Mouse (Mus musculus) left cerebral cortex, postnatal 25 days (tissue): ENCODE data around the gene Cdh18. TPM values are rescaled to one million over a fixed set of nuclear protein-coding genes. Genes with fewer than 3 reads are reported as not detected.
A peak's percentile ranks its signal among the peaks of the same experiment; 100 is the strongest.

Experiments used
- DNase-seq, 2 experiments: peaks; one replicate each; pipeline ENCODE4 v3.0.0; 2022; ENCODE audit warnings: low spot score in 2 of 2, mixed read lengths in 1 of 2
- intact Hi-C: fragments of 180-260 bp; cut with DNase I; formaldehyde crosslinking; loops from one replicate; pipeline ENCODE4 v1.15.1; 2025
- total RNA-seq, 2 experiments: library from RNA; stranded (reverse); gene quantifications; 2 replicates each; pipeline ENCODE4 v1.2.3; 2021

The Cdh18 gene
- total RNA-seq, 2 experiments from 2014 or later: 28.6 to 30.7 TPM

GRCm38 (mm10) chr15:23403792-23404191 is 855.0 kb downstream of the Cdh18 start:
- intact Hi-C loops: no loop called here

GRCm38 (mm10) chr15:23408256-23408655 is 859.4 kb downstream of the Cdh18 start:
- intact Hi-C loops: no loop called here
- no peak for DNase-seq

More at GRCm38 (mm10) chr15:23403792-23404191, 855.0 kb downstream of the Cdh18 start:
- DNase-seq: no peak

- intact Hi-C loops: no loop called here
- DNase-seq: peak; percentile 47 to 86
These were observed 867.7 kb downstream of the Cdh18 start for GRCm38 (mm10) chr15:23416450-23417080.

- intact Hi-C loops: no loop called here
- no peak for DNase-seq
These were observed 869.3 kb downstream of the Cdh18 start for GRCm38 (mm10) chr15:23418158-23418557.

GRCm38 (mm10) chr15:23420010-23420409 is 871.2 kb downstream of the Cdh18 start:
- peak; percentile 33 to 44 for DNase-seq
- intact Hi-C loops: no loop called here

- DNase-seq: no peak
- intact Hi-C loops: no loop called here
These were observed 881.2 kb downstream of the Cdh18 start for GRCm38 (mm10) chr15:23430021-23430420.

GRCm38 (mm10) chr15:23448542-23448941 is 899.7 kb downstream of the Cdh18 start:
- no peak for DNase-seq
- intact Hi-C loops: no loop called here

GRCm38 (mm10) chr15:23452098-23452625 is 903.3 kb downstream of the Cdh18 start:
- peak; percentile 9 to 42 for DNase-seq
- intact Hi-C loops: no loop called here

GRCm38 (mm10) chr15:23453331-23453730 is 904.5 kb downstream of the Cdh18 start:
- intact Hi-C loops: no loop called here
- no peak for DNase-seq

GRCm38 (mm10) chr15:23455344-23455743 is 906.5 kb downstream of the Cdh18 start:
- intact Hi-C loops: no loop called here
- no peak for DNase-seq

GRCm38 (mm10) chr15:23457401-23457800 is 908.6 kb downstream of the Cdh18 start:
- no peak for DNase-seq
- intact Hi-C loops: no loop called here

- intact Hi-C loops: no loop called here
- no peak for DNase-seq
These were observed 922.0 kb downstream of the Cdh18 start for GRCm38 (mm10) chr15:23470527-23471475.

- intact Hi-C loops: loop anchor here (5.0 kb wide), 2 partner anchors 921 to 1041 kb away; no protein-coding TSS in a partner anchor
These were observed 937.5 kb downstream of the Cdh18 start for GRCm38 (mm10) chr15:23486306-23486705.

GRCm38 (mm10) chr15:23506480-23506879 is 957.7 kb downstream of the Cdh18 start:
- intact Hi-C loops: no loop called here

More at GRCm38 (mm10) chr15:23486306-23486705, 937.5 kb downstream of the Cdh18 start:
- DNase-seq: peak; percentile 17 to 56

GRCm38 (mm10) chr15:23509694-23510093 is 960.9 kb downstream of the Cdh18 start:
- DNase-seq: no peak
- intact Hi-C loops: no loop called here

More at GRCm38 (mm10) chr15:23506480-23506879, 957.7 kb downstream of the Cdh18 start:
- DNase-seq: no peak

- DNase-seq: no peak
- intact Hi-C loops: no loop called here
These were observed 967.0 kb downstream of the Cdh18 start for GRCm38 (mm10) chr15:23515786-23516185.

GRCm38 (mm10) chr15:23518079-23518478 is 969.3 kb downstream of the Cdh18 start:
- no peak for DNase-seq
- intact Hi-C loops: no loop called here
